Mouse (Mus musculus): ENCODE data around the gene Dcps.
A peak's percentile ranks its signal among the peaks of the same experiment; 100 is the strongest.

Gene Dcps

GRCm38 (mm10) chr9:35175251-35176123 is at the start of gene Dcps:
TSS of gene Dcps (minus strand) at chr9:35176061.
- peak; percentile 93 to 94 for DNase-seq

DNA sequence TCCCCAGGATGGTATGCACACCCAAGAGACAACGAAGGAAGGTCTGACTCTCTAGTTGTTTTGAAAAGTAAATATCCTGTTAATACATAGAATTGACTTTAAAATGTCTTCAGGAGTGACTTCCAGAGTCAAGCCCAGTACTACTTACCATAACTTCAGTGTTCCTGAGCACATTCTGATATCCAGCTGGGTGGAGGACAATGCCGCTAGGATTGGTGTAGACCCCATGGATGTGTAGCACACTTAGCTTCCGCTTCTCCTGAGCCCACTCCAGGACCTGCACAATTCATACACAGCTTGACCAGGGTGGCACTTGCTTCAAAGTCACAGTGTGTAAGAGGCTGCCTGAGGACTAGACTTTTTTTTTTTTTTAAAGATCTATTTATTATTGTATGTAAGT is 47.6 kb upstream of the Dcps start:
- DNase-seq = no peak

DNA sequence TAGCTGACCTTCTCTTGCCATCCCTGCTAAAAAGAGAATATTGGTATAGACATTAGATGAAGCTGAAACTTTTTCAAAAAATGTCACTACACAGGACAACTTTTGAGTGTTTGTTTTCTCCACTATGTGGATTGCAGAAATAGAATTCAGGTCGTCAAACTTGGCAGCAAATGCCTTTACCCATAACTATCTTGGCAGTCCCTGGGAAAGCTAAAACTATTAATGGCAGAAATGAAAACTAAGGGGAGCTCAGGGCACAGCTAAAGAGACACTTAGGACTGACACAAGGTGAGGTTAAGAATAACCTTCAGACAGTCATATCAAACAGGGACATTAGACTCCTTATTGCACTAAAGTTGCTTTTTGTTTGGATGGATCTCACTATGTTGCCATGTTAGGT is 42.1 kb upstream of the Dcps start:
- DNase-seq = no peak

DNA sequence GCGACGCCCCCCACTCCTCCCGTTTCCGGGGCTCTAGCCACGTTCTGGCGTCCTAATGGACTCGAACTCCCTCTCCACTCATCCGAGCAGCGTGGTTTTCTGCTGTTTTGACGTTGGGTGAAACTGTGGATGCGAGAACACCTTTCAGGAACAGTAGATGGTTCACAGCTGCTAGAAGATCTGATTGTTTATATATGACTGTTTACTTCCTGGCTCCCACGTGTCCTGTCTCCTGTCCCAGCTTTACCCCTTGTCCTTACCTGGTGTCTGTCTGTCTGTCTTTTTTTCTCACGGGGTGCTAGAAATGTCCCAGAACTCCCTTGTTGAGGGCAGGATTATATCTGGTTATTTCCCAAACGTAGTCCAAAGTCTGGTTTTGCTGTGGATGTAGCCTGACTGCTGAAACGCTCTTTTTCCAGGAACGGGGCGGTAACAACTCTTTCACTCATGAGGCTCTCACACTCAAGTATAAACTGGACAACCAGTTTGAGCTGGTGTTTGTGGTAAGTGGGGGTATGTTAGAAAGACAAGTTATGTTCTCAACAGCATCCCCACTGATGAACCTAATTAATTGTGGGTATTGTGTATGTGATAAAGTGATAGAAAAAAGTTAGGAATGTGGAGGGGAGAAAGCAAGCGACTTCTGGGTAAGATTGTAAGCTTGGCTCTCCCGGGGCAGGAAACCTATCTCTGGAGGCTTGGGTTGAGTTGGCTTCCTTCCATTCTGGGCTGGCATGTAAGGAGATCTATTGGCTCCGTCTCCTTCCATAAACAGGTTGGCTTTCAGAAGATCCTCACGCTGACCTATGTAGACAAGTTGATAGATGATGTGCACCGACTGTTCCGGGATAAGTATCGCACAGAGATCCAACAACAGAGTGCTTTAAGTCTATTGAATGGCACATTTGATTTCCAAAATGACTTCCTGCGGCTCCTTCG is 36.0 kb upstream of the Dcps start:
- no peak for DNase-seq

GRCm38 (mm10) chr9:35210542-35211474 is 34.9 kb upstream of the Dcps start, which contains the start of gene Foxred1:
TSS of gene Foxred1 (minus strand) at chr9:35211055.
- DNase-seq = peak; percentile 99

GRCm38 (mm10) chr9:35204421-35204820 is 28.6 kb upstream of the Dcps start:
- DNase-seq = no peak

DNA sequence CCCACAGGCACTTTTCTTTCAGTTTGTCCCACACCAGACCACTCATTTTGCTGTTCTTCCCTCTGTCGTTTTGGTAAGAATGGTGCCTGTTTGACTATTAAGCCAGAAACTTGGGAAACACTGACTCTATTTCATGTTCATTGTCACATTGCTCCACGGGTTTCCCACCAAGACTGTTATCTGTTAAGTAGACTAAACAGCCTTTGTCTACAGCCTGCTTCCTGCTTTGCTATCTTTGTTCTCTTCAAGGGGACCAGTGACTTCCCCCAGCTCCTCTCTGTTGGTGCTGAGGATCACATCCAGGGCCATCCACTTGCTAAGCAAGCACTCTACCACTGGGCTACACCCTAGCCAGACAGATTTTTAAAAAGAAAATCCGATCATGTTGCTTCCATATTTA is 27.7 kb upstream of the Dcps start:
- no peak for DNase-seq

- DNase-seq = no peak
These were observed 24.7 kb upstream of the Dcps start for GRCm38 (mm10) chr9:35200529-35201060.

DNA sequence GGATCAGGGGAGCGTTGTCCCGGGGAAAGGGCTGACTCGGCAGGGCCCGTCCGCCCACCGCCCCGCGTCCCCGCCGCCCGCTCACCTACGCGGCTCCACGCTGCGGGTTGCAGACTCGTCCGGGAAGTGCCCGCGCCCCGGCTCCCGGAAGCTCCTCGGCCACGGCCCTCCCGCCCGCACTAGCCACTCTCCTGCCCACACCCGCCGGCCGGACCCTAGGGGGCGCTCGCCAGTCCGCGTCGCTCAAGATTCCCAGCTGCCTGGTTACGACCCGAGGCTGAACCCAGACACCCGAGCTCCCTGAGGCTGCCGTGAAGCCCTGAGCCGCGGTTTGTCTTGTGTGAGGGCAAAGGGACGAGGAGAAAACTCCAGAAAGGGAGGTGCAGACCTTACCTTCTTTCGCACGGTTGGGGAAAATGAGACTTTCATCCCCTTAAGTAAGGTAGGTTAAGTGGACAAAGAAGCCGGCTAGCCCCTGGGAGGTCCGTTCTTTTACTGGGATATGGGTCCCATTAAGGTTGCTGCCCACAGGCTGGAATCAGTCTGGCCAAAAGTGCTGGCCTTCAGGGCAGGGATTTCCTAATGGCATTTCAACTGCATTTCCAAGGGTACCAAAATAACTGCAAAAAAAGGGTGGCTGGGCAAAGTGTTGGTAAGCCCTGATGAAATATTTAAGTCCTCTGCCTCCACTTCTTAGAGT is 24.1 kb upstream of the Dcps start, which contains the start of the genes Srpr and Tirap:
TSS of gene Srpr (plus strand) at position 404 of the 700 bp plus-strand sequence.
TSS of gene Tirap (minus strand) at position 520 of the 700 bp plus-strand sequence.
- peak; percentile 94 to 96 for DNase-seq

- DNase-seq = no peak
These were observed 23.3 kb upstream of the Dcps start for GRCm38 (mm10) chr9:35198945-35199771.

DNA sequence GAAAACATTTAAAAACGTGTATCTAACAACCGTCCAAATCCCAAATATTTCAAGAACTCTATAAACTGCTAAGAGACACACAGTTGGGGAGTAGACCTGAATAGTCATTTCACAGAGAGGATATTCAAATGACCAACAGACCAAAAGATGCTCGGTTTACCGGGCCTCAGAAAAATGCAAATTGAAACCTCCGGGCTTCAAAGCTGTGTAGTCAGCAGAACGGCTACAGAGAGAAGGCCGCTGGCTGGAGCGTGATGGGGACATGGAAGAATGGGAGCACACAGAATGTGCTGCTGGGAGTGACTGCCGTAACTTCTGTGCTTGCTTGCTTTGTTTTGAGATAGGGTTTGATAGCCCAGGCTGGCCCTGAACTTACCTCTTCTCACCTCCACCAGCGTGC is 22.5 kb upstream of the Dcps start:
- DNase-seq = no peak

DNA sequence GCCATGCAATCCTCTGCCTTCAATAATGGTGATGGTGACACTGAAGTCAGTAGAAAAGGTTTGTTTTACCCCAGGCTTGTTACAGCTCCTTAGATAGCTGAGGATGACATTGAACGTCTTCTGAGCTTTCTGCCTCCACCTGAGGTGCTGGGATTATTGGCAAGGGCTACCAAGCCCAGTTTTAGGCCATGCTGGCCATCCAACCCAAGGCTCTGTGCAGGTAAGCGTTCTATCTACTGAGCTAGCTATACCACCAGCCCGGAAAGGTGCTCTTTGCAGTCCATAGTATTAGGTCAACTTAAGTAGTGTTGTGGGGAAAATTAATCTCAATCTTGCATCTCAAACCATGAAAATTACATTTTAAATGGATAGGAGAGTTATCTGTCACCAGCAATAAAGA is 21.8 kb upstream of the Dcps start:
- no peak for DNase-seq

GRCm38 (mm10) chr9:35194048-35194447 is 18.2 kb upstream of the Dcps start:
- DNase-seq = no peak

DNA sequence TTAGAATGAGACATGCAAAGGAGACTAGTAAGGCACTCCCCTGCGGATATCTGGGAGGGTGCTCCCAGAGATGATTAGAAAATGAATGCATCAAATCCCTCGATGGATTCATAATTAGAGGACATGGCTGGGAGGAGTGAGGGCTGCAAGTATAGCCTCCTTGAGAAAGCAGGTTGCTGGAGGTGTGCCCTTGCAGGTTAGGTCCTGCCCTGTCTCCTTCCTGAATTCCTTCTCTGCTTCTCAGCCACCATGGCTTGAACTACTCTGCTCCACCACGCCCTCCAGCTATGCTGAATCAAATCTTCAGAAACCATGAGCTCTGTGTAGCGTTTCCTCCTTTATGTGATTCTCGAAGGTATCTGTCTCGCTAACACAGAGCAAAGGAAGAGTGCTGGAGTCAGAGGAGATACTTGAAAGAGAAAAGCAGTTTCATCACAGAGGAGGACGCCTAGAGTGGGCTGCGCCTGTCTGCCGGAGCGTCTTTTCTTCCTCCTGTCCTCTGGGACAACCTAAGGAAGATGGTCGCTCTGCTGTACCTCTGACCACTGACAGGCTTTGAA is 17.2 kb upstream of the Dcps start:
- no peak for DNase-seq

- peak; percentile 62 to 75 for DNase-seq
These were observed 12.8 kb upstream of the Dcps start for GRCm38 (mm10) chr9:35188700-35189099.

GRCm38 (mm10) chr9:35187351-35187903 is 11.6 kb upstream of the Dcps start:
- peak; percentile 25 to 74 for DNase-seq

DNA sequence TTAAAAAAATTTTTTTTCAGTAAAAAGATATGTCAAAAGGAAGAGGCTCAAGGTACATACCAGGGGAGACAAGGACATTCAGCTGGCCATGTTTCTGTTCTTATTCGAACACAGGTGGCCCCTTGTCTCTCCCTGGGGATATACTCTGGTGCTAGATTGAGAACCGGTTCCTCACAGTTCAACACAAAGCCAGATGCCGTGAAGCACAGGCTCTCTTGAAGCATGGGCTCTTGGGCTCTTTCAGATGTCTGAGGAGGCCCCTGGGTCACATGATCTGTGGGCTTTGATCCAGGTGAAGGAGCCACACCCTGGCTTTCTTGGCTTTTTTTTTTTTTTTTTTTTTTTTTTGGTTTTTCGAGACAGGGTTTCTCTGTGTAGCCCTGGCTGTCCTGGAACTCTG is 10.6 kb upstream of the Dcps start:
- DNase-seq = no peak

GRCm38 (mm10) chr9:35183359-35183758 is 7.5 kb upstream of the Dcps start:
- DNase-seq = no peak

DNA sequence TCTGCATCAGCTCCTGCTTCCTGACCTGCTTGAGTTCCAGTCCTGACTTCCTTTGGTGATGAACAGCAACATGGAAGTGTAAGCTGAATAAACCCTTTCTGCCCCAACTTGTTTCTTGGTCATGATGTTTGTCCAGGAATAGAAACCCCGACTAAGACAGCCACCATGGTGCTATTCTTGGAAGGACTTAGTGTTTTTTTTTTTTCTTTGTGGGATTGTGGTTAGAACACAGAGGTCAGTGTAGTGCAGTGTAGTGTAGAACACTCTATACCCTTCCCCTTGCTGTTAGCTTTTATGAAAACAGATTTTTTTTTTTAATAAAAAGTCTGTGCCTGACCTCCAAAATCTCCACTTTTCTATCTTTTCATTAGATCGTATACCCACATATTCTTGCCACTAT is 7.0 kb upstream of the Dcps start:
- DNase-seq = no peak

Measured in lung, postnatal 4 days (tissue).